Mouse (Mus musculus) megakaryocyte, embryonic 14.5 days (primary cell): ENCODE results near the gene Astl. TPM values are rescaled to one million over a fixed set of nuclear protein-coding genes. Genes with fewer than 3 reads are reported as not detected.

Experiments
- H3K27me3 ChIP-seq: replicated peaks from 2 replicates; pipeline ENCODE3; 2012; ENCODE audit warnings: inconsistent platforms
- H3K36me3 ChIP-seq: replicated peaks from 2 replicates; pipeline ENCODE3; 2012; ENCODE audit warnings: low read length, inconsistent platforms, mixed read lengths
- H3K4me1 ChIP-seq: 2 replicates; pipeline ENCODE4 v1.6.1; 2012; ENCODE audit warnings: inconsistent platforms
- H3K4me3 ChIP-seq: replicated peaks from 2 replicates; pipeline ENCODE3; 2012; ENCODE audit warnings: moderate library complexity, mild to moderate bottlenecking, inconsistent platforms
- H3K9me3 ChIP-seq: 2 replicates; pipeline ENCODE4 v1.6.1; 2012; ENCODE audit warnings: inconsistent platforms
- FLI1 ChIP-seq: IDR thresholded peaks from 2 replicates; pipeline ENCODE4 v1.6.1; 2012; ENCODE audit warnings: low read length, inconsistent platforms, mixed read lengths
- GATA1 ChIP-seq: IDR thresholded peaks from 3 replicates; pipeline ENCODE4 v1.6.1; 2012; ENCODE audit warnings: mixed read lengths, low read length, inconsistent platforms, borderline replicate concordance
- polyA plus RNA-seq: library from polyadenylated mRNA; stranded (reverse); fragments of >175 nt; gene quantifications from 2 replicates; pipeline ENCODE4 v1.2.3, GENCODE M21; 2012; ENCODE audit warnings: low replicate concordance; ENCODE audit not compliant: insufficient read depth

Gene Astl
- polyA plus RNA-seq, 1 experiment, result not detected

- H3K4me3 ChIP-seq, result no peak overlapping the region
- no peak for TF ChIP-seq GATA1
- no peak for TF ChIP-seq FLI1
- no peaks in the 10 kb centered on the region for H3K36me3 ChIP-seq
- no peaks in the 10 kb centered on the region for H3K9me3 ChIP-seq
- H3K4me1 ChIP-seq, result peaks cover 7% of the 10 kb centered on the region
- H3K27me3 ChIP-seq, result peaks cover 69% of the 10 kb centered on the region
These were observed 52.9 kb downstream of the Astl start for GRCm38 (mm10) chr2:127391323-127391722.

- no peak overlapping the region for H3K4me3 ChIP-seq
These were observed 56.2 kb downstream of the Astl start for GRCm38 (mm10) chr2:127394606-127395161.

GRCm38 (mm10) chr2:127398738-127399137, 60.3 kb downstream of the Astl start:
- peaks cover 5% of the 10 kb centered on the region; the same call in 1 of the 2 replicates for H3K9me3 ChIP-seq
- no peaks in the 10 kb centered on the region for H3K36me3 ChIP-seq
- H3K27me3 ChIP-seq, result peaks cover 75% of the 10 kb centered on the region
- no peak overlapping the region for H3K4me3 ChIP-seq
- H3K4me1 ChIP-seq, result peaks cover 14% of the 10 kb centered on the region
- TF ChIP-seq FLI1 (no peak), GATA1 (no peak)

More at GRCm38 (mm10) chr2:127394606-127395161, 56.2 kb downstream of the Astl start:
- Histone ChIP-seq H3K9me3 (peaks cover 5% of the 10 kb centered on the region; the same call in 1 of the 2 replicates), H3K27me3 (peaks cover 59% of the 10 kb centered on the region), H3K4me1 (peaks cover 14% of the 10 kb centered on the region), H3K36me3 (no peaks in the 10 kb centered on the region)
- TF ChIP-seq GATA1 (no peak), FLI1 (no peak)

Other genes with a start within 250 kb of the Astl start
- 2.4 and 4.2 TPM in 2 replicates for gene Ncaph, start 204.7 kb upstream of the Astl start, polyA plus RNA-seq
- gene Itpripl1, start 195.2 kb upstream of the Astl start, polyA plus RNA-seq, result 1.4 TPM in 1 of 2 replicates, not detected in the other
- gene 1810024B03Rik, start 130.4 kb upstream of the Astl start, polyA plus RNA-seq, result 0.11 TPM in 1 of 2 replicates, not detected in the other
- gene Snrnp200, start 130.3 kb upstream of the Astl start, polyA plus RNA-seq, result 0.64 and 3.3 TPM in 2 replicates
- 12.4 TPM in 1 of 2 replicates, not detected in the other for gene Ciao1, start 90.8 kb upstream of the Astl start, polyA plus RNA-seq
- 11.3 and 45.4 TPM in 2 replicates for gene Tmem127, start 90.7 kb upstream of the Astl start, polyA plus RNA-seq
- gene Stard7, start 68.4 kb upstream of the Astl start, polyA plus RNA-seq, result 8.9 and 9.8 TPM in 2 replicates
- 3.9 and 14.6 TPM in 2 replicates for gene Dusp2, start 2.5 kb upstream of the Astl start, polyA plus RNA-seq
- not detected in 2 replicates for gene Adra2b, start 24.6 kb downstream of the Astl start, polyA plus RNA-seq
- gene Gpat2, start 86.6 kb downstream of the Astl start, polyA plus RNA-seq, result not detected in 2 replicates
- gene Fahd2a, start 105.9 kb downstream of the Astl start, polyA plus RNA-seq, result 15.2 TPM in 1 of 2 replicates, not detected in the other
- gene Kcnip3, start 183.5 kb downstream of the Astl start, polyA plus RNA-seq, result 0.16 TPM in 1 of 2 replicates, not detected in the other
- not detected in 2 replicates for gene Prom2, start 202.8 kb downstream of the Astl start, polyA plus RNA-seq
- gene Zfp661, start 248.5 kb downstream of the Astl start, polyA plus RNA-seq, result not detected in 2 replicates
- 49.2 and 113 TPM in 2 replicates for gene Mrps5, start 248.6 kb downstream of the Astl start, polyA plus RNA-seq